Mouse (Mus musculus) liver, embryonic 16.5 days (tissue): ENCODE results near the gene Ebpl. TPM values are rescaled to one million over a fixed set of nuclear protein-coding genes. Genes with fewer than 3 reads are reported as not detected.
A peak's percentile ranks its signal among the peaks of the same experiment; 100 is the strongest.

Experiments used
- ATAC-seq: fragments of 200-750 bp; cut with Nextera tagmentation; 2 replicates; pipeline ENCODE4 v1.8.0; 2017; ENCODE audit warnings: low read depth, mild to moderate bottlenecking, moderate number of reproducible peaks, moderate library complexity
- H3K27ac ChIP-seq: fragments of 300-500 bp; sonication (generic); 2 replicates; pipeline ENCODE4 v1.5.1; 2014; ENCODE audit warnings: mild to moderate bottlenecking, low read length
- H3K27me3 ChIP-seq: fragments of 300-500 bp; sonication (generic); 2 replicates; pipeline ENCODE4 v1.6.1; 2014; ENCODE audit warnings: low read depth, low read length, mixed read lengths; ENCODE audit not compliant: control insufficient read depth, insufficient read depth
- H3K36me3 ChIP-seq: fragments of 300-500 bp; sonication (generic); 2 replicates; pipeline ENCODE4 v1.6.1; 2014; ENCODE audit warnings: mild to moderate bottlenecking; ENCODE audit not compliant: control insufficient read depth, insufficient read depth
- H3K4me1 ChIP-seq: fragments of 300-500 bp; sonication (generic); 2 replicates; pipeline ENCODE4 v1.6.1; 2014; ENCODE audit warnings: low read depth, low read length, mixed read lengths; ENCODE audit not compliant: control insufficient read depth
- H3K4me2 ChIP-seq: fragments of 300-500 bp; sonication (generic); 2 replicates; pipeline ENCODE4 v1.6.1; 2014; ENCODE audit warnings: low read depth, low read length, mixed read lengths
- H3K4me3 ChIP-seq: fragments of 300-500 bp; sonication (generic); 2 replicates; pipeline ENCODE4 v1.5.1; 2014; ENCODE audit warnings: low read depth, mild to moderate bottlenecking, low read length
- H3K9ac ChIP-seq: fragments of 300-500 bp; sonication (generic); 2 replicates; pipeline ENCODE4 v1.6.1; 2014; ENCODE audit warnings: low read depth, low read length
- H3K9me3 ChIP-seq: fragments of 300-500 bp; sonication (generic); replicated peaks from 2 replicates; pipeline ENCODE4 v1.6.1; 2016; ENCODE audit warnings: low read length; ENCODE audit not compliant: control insufficient read depth
- WGBS: fragments of 180-500 bp; shearing (Covaris S2); extraction: QIAGEN DNeasy Blood & Tissue Kit; methylation state at CpG from one replicate; pipeline ENCODE4 v1.1.7; 2014; ENCODE audit not compliant: insufficient replicate concordance; 5-methylcytosine and 5-hydroxymethylcytosine counted together
- polyA plus RNA-seq: library from polyadenylated mRNA; unstranded; fragments of >200 nt; fragmentation: Nextera tagmentation; extraction: Ambion mirVana; gene quantifications from 2 replicates; pipeline ENCODE4 v1.2.1, GENCODE M21; 2015

Ebpl gene
- polyA plus RNA-seq, 1 experiment from 2014 or later: 5.0 TPM

- Histone ChIP-seq H3K27ac (peak overlapping the region; percentile 48), H3K4me3 (peak overlapping the region; percentile 31), H3K9ac (no peak overlapping the region), H3K9me3 (no peaks in the 10 kb centered on the region), H3K4me1 (no peaks in the 10 kb centered on the region), H3K36me3 (no peaks in the 10 kb centered on the region), H3K4me2 (peak overlapping the region; percentile 41), H3K27me3 (no peaks in the 10 kb centered on the region)
- ATAC-seq: no peak
- WGBS: 29% methylated on average over 12 of the region's 12 CpGs
Observed at GRCm38 (mm10) chr14:61310963-61311362, 49.3 kb downstream of the Ebpl start.

- no peaks in the 10 kb centered on the region for H3K9me3 ChIP-seq
- H3K27me3 ChIP-seq: no peaks in the 10 kb centered on the region
- 29% methylated on average over 7 of the region's 7 CpGs for WGBS
- H3K9ac ChIP-seq: no peak overlapping the region
- no peaks in the 10 kb centered on the region for H3K36me3 ChIP-seq
- H3K4me1 ChIP-seq: no peaks in the 10 kb centered on the region
- H3K4me3 ChIP-seq: peak overlapping the region; percentile 31
- peak overlapping the region; percentile 41 for H3K4me2 ChIP-seq
- no peak for ATAC-seq
- peak overlapping the region; percentile 70 for H3K27ac ChIP-seq
Observed at GRCm38 (mm10) chr14:61310036-61310772, 50.0 kb downstream of the Ebpl start.

GRCm38 (mm10) chr14:61309593-61309992, 50.6 kb downstream of the Ebpl start, which contains the start of gene Arl11:
Arl11 (plus strand) TSS chr14:61309753.
- Histone ChIP-seq H3K27me3 (no peaks in the 10 kb centered on the region), H3K36me3 (no peaks in the 10 kb centered on the region), H3K9ac (no peak within 1 kb of the TSS), H3K4me1 (no peaks in the 10 kb centered on the region), H3K27ac (peak within 1 kb of the TSS; percentile 70), H3K9me3 (no peaks in the 10 kb centered on the region), H3K4me2 (peak within 1 kb of the TSS; percentile 41), H3K4me3 (peak within 1 kb of the TSS; percentile 31)
- WGBS: 26% methylated on average over 6 of the region's 6 CpGs
- peak; percentile 55 for ATAC-seq

- no peak overlapping the region for H3K4me2 ChIP-seq
Observed at GRCm38 (mm10) chr14:61303969-61304609, 56.1 kb downstream of the Ebpl start.

GRCm38 (mm10) chr14:61302428-61302827, 57.8 kb downstream of the Ebpl start:
- H3K36me3 ChIP-seq: no peaks in the 10 kb centered on the region
- 47% methylated on average over 2 of the region's 2 CpGs for WGBS

More at GRCm38 (mm10) chr14:61303969-61304609, 56.1 kb downstream of the Ebpl start:
- Histone ChIP-seq H3K9me3 (no peaks in the 10 kb centered on the region), H3K4me1 (no peaks in the 10 kb centered on the region), H3K9ac (no peak overlapping the region), H3K4me3 (no peak overlapping the region), H3K36me3 (no peaks in the 10 kb centered on the region), H3K27ac (no peak overlapping the region), H3K27me3 (no peaks in the 10 kb centered on the region)
- WGBS: 64% methylated on average over 4 of the region's 4 CpGs
- no peak for ATAC-seq

GRCm38 (mm10) chr14:61301323-61301722, 58.9 kb downstream of the Ebpl start:
- Histone ChIP-seq H3K4me1 (no peaks in the 10 kb centered on the region), H3K9ac (no peak overlapping the region), H3K27ac (no peak overlapping the region), H3K27me3 (no peaks in the 10 kb centered on the region), H3K4me3 (no peak overlapping the region), H3K9me3 (no peaks in the 10 kb centered on the region), H3K4me2 (no peak overlapping the region), H3K36me3 (no peaks in the 10 kb centered on the region)
- 2% methylated on average over 2 of the region's 2 CpGs for WGBS
- ATAC-seq: no peak

More at GRCm38 (mm10) chr14:61302428-61302827, 57.8 kb downstream of the Ebpl start:
- H3K4me2 ChIP-seq: no peak overlapping the region
- H3K27ac ChIP-seq: no peak overlapping the region
- no peaks in the 10 kb centered on the region for H3K27me3 ChIP-seq
- no peaks in the 10 kb centered on the region for H3K9me3 ChIP-seq
- no peak overlapping the region for H3K4me3 ChIP-seq
- H3K9ac ChIP-seq: no peak overlapping the region
- H3K4me1 ChIP-seq: no peaks in the 10 kb centered on the region
- no peak for ATAC-seq

- Histone ChIP-seq H3K27me3 (no peaks in the 10 kb centered on the region), H3K9me3 (no peaks in the 10 kb centered on the region), H3K27ac (no peak overlapping the region), H3K4me3 (no peak overlapping the region), H3K9ac (no peak overlapping the region), H3K4me1 (no peaks in the 10 kb centered on the region), H3K36me3 (no peaks in the 10 kb centered on the region), H3K4me2 (no peak overlapping the region)
- ATAC-seq: no peak
- 69% methylated on average over 6 of the region's 6 CpGs for WGBS
Observed at GRCm38 (mm10) chr14:61299810-61300209, 60.4 kb downstream of the Ebpl start.

- no peaks in the 10 kb centered on the region for H3K9me3 ChIP-seq
- no peak overlapping the region for H3K4me3 ChIP-seq
- ATAC-seq: no peak
- no peaks in the 10 kb centered on the region for H3K36me3 ChIP-seq
- no peak overlapping the region for H3K9ac ChIP-seq
- no peak overlapping the region for H3K27ac ChIP-seq
- H3K27me3 ChIP-seq: no peaks in the 10 kb centered on the region
- no peak overlapping the region for H3K4me2 ChIP-seq
- WGBS: 7% methylated on average over 6 of the region's 6 CpGs
- H3K4me1 ChIP-seq: no peaks in the 10 kb centered on the region
Observed at GRCm38 (mm10) chr14:61294738-61295079, 65.5 kb downstream of the Ebpl start.
